Mouse (Mus musculus) myocyte (in vitro differentiated cells): ENCODE measurements around the gene Hltf. TPM values are rescaled to one million over a fixed set of nuclear protein-coding genes. Genes with fewer than 3 reads are reported as not detected.

Experiments used
- H3K27me3 ChIP-seq: one replicate; pipeline ENCODE4 v1.6.1; 2011; ENCODE audit not compliant: control insufficient read depth, insufficient read depth, insufficient read length
- H3K36me3 ChIP-seq: one replicate; pipeline ENCODE4 v1.6.1; 2011; ENCODE audit not compliant: control insufficient read depth, insufficient read depth
- H3K4me2 ChIP-seq: one replicate; pipeline ENCODE4 v1.6.1; 2011; ENCODE audit warnings: low read depth, control low read depth
- H3K4me3 ChIP-seq: one replicate; pipeline ENCODE4 v1.5.1; 2011; ENCODE audit warnings: mild to moderate bottlenecking, control low read depth, moderate library complexity
- H3K79me2 ChIP-seq: one replicate; pipeline ENCODE4 v1.6.1; 2011; ENCODE audit not compliant: control insufficient read depth, insufficient read depth
- H3ac ChIP-seq: one replicate; pipeline ENCODE4 v1.6.1; 2011; ENCODE audit not compliant: control insufficient read depth, insufficient read length
- CEBPB ChIP-seq: IDR thresholded peaks from 2 replicates; pipeline ENCODE4 v1.6.1; 2011; ENCODE audit warnings: mild to moderate bottlenecking, moderate library complexity; ENCODE audit not compliant: poor library complexity, insufficient read depth, severe bottlenecking
- E2F4 ChIP-seq: IDR thresholded peaks from one replicate; pipeline ENCODE4 v1.6.1; 2011; ENCODE audit warnings: mild to moderate bottlenecking, control low read depth, moderate library complexity; ENCODE audit not compliant: insufficient read depth
- MAX ChIP-seq: IDR thresholded peaks from one replicate; pipeline ENCODE4 v1.6.1; 2011; ENCODE audit warnings: low read depth, mild to moderate bottlenecking, control low read depth
- MYOD1 ChIP-seq, 3 experiments: IDR thresholded peaks; one replicate each; pipeline ENCODE4 v1.6.1; 2011; ENCODE audit warnings: control low read depth in 2 of 3, low read depth in 2 of 3, mild to moderate bottlenecking in 2 of 3, moderate library complexity in 1 of 3; ENCODE audit not compliant: insufficient read length in 2 of 3, control insufficient read depth in 1 of 3
- MYOG ChIP-seq, 3 experiments: IDR thresholded peaks; one replicate each; pipeline ENCODE4 v1.6.1; 2011; ENCODE audit warnings: control low read depth in 2 of 3, low read depth in 2 of 3, mild to moderate bottlenecking in 2 of 3; ENCODE audit not compliant: insufficient read length in 2 of 3, control insufficient read depth in 1 of 3, insufficient read depth in 1 of 3
- POLR2A ChIP-seq: IDR thresholded peaks from one replicate; pipeline ENCODE4 v1.6.1; 2011; ENCODE audit warnings: low read depth, mild to moderate bottlenecking, control low read depth, moderate library complexity; ENCODE audit not compliant: insufficient read length
- POLR2AphosphoS2 ChIP-seq: IDR thresholded peaks from one replicate; pipeline ENCODE4 v1.6.1; 2011; ENCODE audit warnings: low read depth, control low read depth; ENCODE audit not compliant: insufficient read length
- REST ChIP-seq: IDR thresholded peaks from one replicate; pipeline ENCODE4 v1.6.1; 2011; ENCODE audit warnings: mild to moderate bottlenecking, control low read depth, moderate library complexity; ENCODE audit not compliant: insufficient read depth, insufficient read length
- SRF ChIP-seq: IDR thresholded peaks from one replicate; pipeline ENCODE4 v1.6.1; 2011; ENCODE audit warnings: low read depth; ENCODE audit not compliant: control insufficient read depth, insufficient read length
- TCF12 ChIP-seq: IDR thresholded peaks from one replicate; pipeline ENCODE4 v1.6.1; 2011; ENCODE audit warnings: mild to moderate bottlenecking, control low read depth; ENCODE audit not compliant: poor library complexity, insufficient read depth, severe bottlenecking
- TCF3 ChIP-seq: IDR thresholded peaks from one replicate; pipeline ENCODE4 v1.6.1; 2011; ENCODE audit warnings: low read depth, control low read depth; ENCODE audit not compliant: insufficient read length
- USF1 ChIP-seq: IDR thresholded peaks from one replicate; pipeline ENCODE4 v1.6.1; 2011; ENCODE audit warnings: low read depth, mild to moderate bottlenecking, control low read depth, moderate library complexity
- polyA plus RNA-seq: library from polyadenylated mRNA; unstranded; fragments of >200 nt; fragmentation: generic; extraction: Trizol; gene quantifications from one replicate; pipeline ENCODE4 v1.2.1, GENCODE M21; 2012; ENCODE audit warnings: missing spikeins

Gene Hltf
- polyA plus RNA-seq, 1 experiment, result 1.3 TPM

DNA sequence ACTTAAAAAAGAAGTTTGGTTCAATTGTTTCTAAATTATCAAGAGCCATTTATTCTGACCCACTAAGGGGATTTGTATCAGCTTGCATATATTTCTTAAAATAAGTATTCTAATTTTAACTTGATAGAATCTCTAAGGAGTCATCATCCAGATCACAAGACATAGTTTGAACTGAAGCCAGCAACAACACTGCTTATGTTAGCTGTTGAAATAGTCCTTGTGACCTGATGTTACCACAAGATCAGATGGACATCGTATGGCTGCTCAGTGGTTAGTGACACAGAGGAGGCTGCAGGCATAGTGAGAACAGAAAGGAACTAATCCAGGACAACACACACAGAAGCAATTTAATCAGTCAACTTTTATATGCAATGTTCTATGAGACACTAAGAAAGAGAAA is 75.1 kb downstream of the Hltf start:
- 0 out of 2 replicates have a peak, but pooled peaks have one; percentile 35 for TF ChIP-seq CEBPB
- no peak for TF ChIP-seq REST
- Histone ChIP-seq H3K4me3 (no peak overlapping the region), H3ac (no peak overlapping the region), H3K36me3 (peaks cover 3% of the 10 kb centered on the region), H3K27me3 (no peaks in the 10 kb centered on the region), H3K79me2 (no peaks in the 10 kb centered on the region), H3K4me2 (no peak overlapping the region)

- Histone ChIP-seq H3K79me2 (no peaks in the 10 kb centered on the region), H3K4me3 (no peak overlapping the region), H3ac (no peak overlapping the region), H3K27me3 (no peaks in the 10 kb centered on the region), H3K36me3 (peaks cover 3% of the 10 kb centered on the region), H3K4me2 (no peak overlapping the region)
- TF ChIP-seq TCF3 (no peak), TCF12 (no peak), POLR2A (no peak), REST (no peak), USF1 (no peak), MYOD1 (IDR thresholded peaks at IDR 0.05; ENCODE audit: control insufficient read depth in 1 of 3, insufficient read length in 2 of 3, low read depth in 2 of 3) (no peak), POLR2AphosphoS2 (no peak), CEBPB (no peak), MYOG (IDR thresholded peaks at IDR 0.05; ENCODE audit: control insufficient read depth in 1 of 3, insufficient read depth in 1 of 3, insufficient read length in 2 of 3, low read depth in 2 of 3) (no peak)
These were observed 76.1 kb downstream of the Hltf start for GRCm38 (mm10) chr3:20133745-20134144.

DNA sequence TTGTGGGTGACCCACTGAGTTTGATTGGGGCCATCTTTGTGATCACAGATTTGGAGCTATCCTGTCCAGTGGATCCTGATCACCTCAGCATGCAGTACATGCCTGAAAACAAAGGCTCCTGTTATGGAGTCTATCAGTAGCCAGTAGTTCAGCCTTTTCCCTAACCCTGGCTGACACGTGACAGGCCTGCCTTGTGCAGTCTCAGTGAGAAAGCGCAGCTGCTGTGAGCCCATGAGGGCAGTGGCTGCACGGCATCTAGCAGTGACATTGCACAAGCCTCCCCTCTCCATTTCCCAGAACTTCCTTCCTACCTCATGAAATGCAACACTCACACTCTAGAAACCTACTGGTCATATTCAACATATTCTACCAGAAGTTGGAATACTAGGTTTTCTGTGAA is 76.9 kb downstream of the Hltf start:
- peaks cover 1% of the 10 kb centered on the region for H3K36me3 ChIP-seq
- TF ChIP-seq CEBPB (no peak), MYOD1 (IDR thresholded peaks at IDR 0.05; ENCODE audit: control insufficient read depth in 1 of 3, insufficient read length in 2 of 3, low read depth in 2 of 3) (peak in 1 of 3 experiments; percentile 56), MYOG (IDR thresholded peaks at IDR 0.05; ENCODE audit: control insufficient read depth in 1 of 3, insufficient read depth in 1 of 3, insufficient read length in 2 of 3, low read depth in 2 of 3) (peak in 1 of 3 experiments; percentile 73)
- no peak overlapping the region for H3ac ChIP-seq
- no peaks in the 10 kb centered on the region for H3K79me2 ChIP-seq
- H3K4me3 ChIP-seq, result no peak overlapping the region
- no peaks in the 10 kb centered on the region for H3K27me3 ChIP-seq
- H3K4me2 ChIP-seq, result no peak overlapping the region

GRCm38 (mm10) chr3:20136868-20137581 is 79.4 kb downstream of the Hltf start:
- no peaks in the 10 kb centered on the region for H3K27me3 ChIP-seq
- TF ChIP-seq TCF3, result no peak
- no peak for TF ChIP-seq POLR2AphosphoS2
- no peaks in the 10 kb centered on the region for H3K79me2 ChIP-seq
- H3ac ChIP-seq, result no peak overlapping the region
- H3K36me3 ChIP-seq, result no peaks in the 10 kb centered on the region
- H3K4me2 ChIP-seq, result no peak overlapping the region
- no peak overlapping the region for H3K4me3 ChIP-seq

- TF ChIP-seq POLR2A, result no peak
- TF ChIP-seq POLR2AphosphoS2, result no peak
- no peak for TF ChIP-seq E2F4
- no peak for TF ChIP-seq REST
- TF ChIP-seq TCF12, result no peak
- no peak for TF ChIP-seq USF1
- no peak for TF ChIP-seq MYOD1 (IDR thresholded peaks at IDR 0.05; ENCODE audit: control insufficient read depth in 1 of 3, insufficient read length in 2 of 3, low read depth in 2 of 3)
- TF ChIP-seq SRF, result no peak
- TF ChIP-seq MYOG (IDR thresholded peaks at IDR 0.05; ENCODE audit: control insufficient read depth in 1 of 3, insufficient read depth in 1 of 3, insufficient read length in 2 of 3, low read depth in 2 of 3), result no peak
- TF ChIP-seq TCF3, result no peak
- no peak for TF ChIP-seq CEBPB
- TF ChIP-seq MAX, result no peak
- no peaks in the 10 kb centered on the region for H3K79me2 ChIP-seq
- H3ac ChIP-seq, result no peak overlapping the region
- no peaks in the 10 kb centered on the region for H3K27me3 ChIP-seq
- no peak overlapping the region for H3K4me2 ChIP-seq
- H3K36me3 ChIP-seq, result no peaks in the 10 kb centered on the region
- no peak overlapping the region for H3K4me3 ChIP-seq
These were observed 83.6 kb downstream of the Hltf start for GRCm38 (mm10) chr3:20141240-20141639.

GRCm38 (mm10) chr3:20141679-20142078 is 84.1 kb downstream of the Hltf start:
- TF ChIP-seq TCF3 (no peak), MYOD1 (IDR thresholded peaks at IDR 0.05; ENCODE audit: control insufficient read depth in 1 of 3, insufficient read length in 2 of 3, low read depth in 2 of 3) (no peak), USF1 (no peak), POLR2A (no peak), TCF12 (no peak), SRF (no peak), POLR2AphosphoS2 (no peak), E2F4 (no peak), CEBPB (no peak), MYOG (IDR thresholded peaks at IDR 0.05; ENCODE audit: control insufficient read depth in 1 of 3, insufficient read depth in 1 of 3, insufficient read length in 2 of 3, low read depth in 2 of 3) (no peak), REST (no peak), MAX (no peak)
- no peaks in the 10 kb centered on the region for H3K36me3 ChIP-seq
- no peak overlapping the region for H3K4me3 ChIP-seq
- no peaks in the 10 kb centered on the region for H3K79me2 ChIP-seq
- no peaks in the 10 kb centered on the region for H3K27me3 ChIP-seq
- H3K4me2 ChIP-seq, result no peak overlapping the region
- no peak overlapping the region for H3ac ChIP-seq
